Mouse (Mus musculus) forebrain, postnatal 0 days (tissue): ENCODE data around the gene Apopt1. TPM values are rescaled to one million over a fixed set of nuclear protein-coding genes. Genes with fewer than 3 reads are reported as not detected.

ENCODE experiments used
- ATAC-seq: fragments of 200-750 bp; cut with Nextera tagmentation; 2 replicates; pipeline ENCODE4 v1.8.0; 2017; ENCODE audit warnings: mild to moderate bottlenecking, moderate library complexity
- DNase-seq: peaks from one replicate; pipeline ENCODE4 v3.0.0-alpha.2; 2015
- H3K27ac ChIP-seq: fragments of 300-500 bp; sonication (generic); 2 replicates; pipeline ENCODE4 v1.5.1; 2014; ENCODE audit warnings: low read depth, mild to moderate bottlenecking, antibody characterized with exemption, low read length, moderate library complexity, mixed read lengths
- H3K27me3 ChIP-seq: fragments of 300-500 bp; sonication (generic); 2 replicates; pipeline ENCODE4 v1.6.1; 2014; ENCODE audit warnings: mild to moderate bottlenecking, low read length, mixed read lengths; ENCODE audit not compliant: insufficient read depth
- H3K36me3 ChIP-seq: fragments of 300-500 bp; sonication (generic); 2 replicates; pipeline ENCODE4 v1.6.1; 2014; ENCODE audit warnings: mild to moderate bottlenecking, moderate library complexity; ENCODE audit not compliant: insufficient read depth
- H3K4me1 ChIP-seq: fragments of 300-500 bp; sonication (generic); 2 replicates; pipeline ENCODE4 v1.6.1; 2014; ENCODE audit warnings: antibody characterized with exemption; ENCODE audit not compliant: insufficient read depth
- H3K4me2 ChIP-seq: fragments of 300-500 bp; sonication (generic); 2 replicates; pipeline ENCODE4 v1.6.1; 2014; ENCODE audit warnings: low read depth, mild to moderate bottlenecking, moderate library complexity
- H3K4me3 ChIP-seq: fragments of 300-500 bp; sonication (generic); 2 replicates; pipeline ENCODE4 v1.5.1; 2014; ENCODE audit warnings: low read depth, low read length, mixed read lengths
- H3K9ac ChIP-seq: fragments of 300-500 bp; sonication (generic); 2 replicates; pipeline ENCODE4 v1.6.1; 2014; ENCODE audit warnings: mild to moderate bottlenecking
- H3K9me3 ChIP-seq: fragments of 300-500 bp; sonication (generic); 2 replicates; pipeline ENCODE4 v1.6.1; 2016; ENCODE audit warnings: low read length
- CTCF ChIP-seq: sonication (generic); IDR thresholded peaks from 2 replicates; pipeline ENCODE4 v1.5.1; 2016; ENCODE audit warnings: antibody characterized with exemption, control low read depth, low read depth
- WGBS: fragments of 180-500 bp; shearing (Covaris S2); extraction: QIAGEN DNeasy Blood & Tissue Kit; methylation state at CpG from one replicate; pipeline ENCODE4 v1.1.7; 2014; 5-methylcytosine and 5-hydroxymethylcytosine counted together
- polyA plus RNA-seq: library from polyadenylated mRNA; unstranded; fragments of >200 nt; fragmentation: Nextera tagmentation; extraction: Ambion mirVana; gene quantifications from 2 replicates; pipeline ENCODE4 v1.2.1, GENCODE M21; 2015
- total RNA-seq: library from RNA; depleted of rRNA; stranded (reverse); fragments of >200 nt; gene quantifications from 2 replicates; pipeline ENCODE4 v1.2.3, GENCODE M21; 2014; rRNA removed

The Apopt1 gene
- total and polyA plus RNA-seq, 2 experiments from 2014 or later, result 27.8 to 59.8 TPM

GRCm38 (mm10) chr12:111795180-111795895 is 82.3 kb downstream of the Apopt1 start:
- Histone ChIP-seq H3K4me3 (no peak overlapping the region), H3K27me3 (no peaks in the 10 kb centered on the region), H3K36me3 (peaks cover 72% of the 10 kb centered on the region), H3K4me1 (no peaks in the 10 kb centered on the region), H3K27ac (no peak overlapping the region), H3K9ac (no peak overlapping the region), H3K9me3 (no peaks in the 10 kb centered on the region), H3K4me2 (no peak overlapping the region)
- TF ChIP-seq CTCF, result no peak
- WGBS, result 91% methylated on average over 28 of the region's 28 CpGs
- ATAC-seq, result no peak
- DNase-seq, result no peak

GRCm38 (mm10) chr12:111797251-111797650 is 84.2 kb downstream of the Apopt1 start:
- Histone ChIP-seq H3K4me1 (no peaks in the 10 kb centered on the region), H3K27ac (no peak overlapping the region), H3K9me3 (no peaks in the 10 kb centered on the region), H3K36me3 (peaks cover 74% of the 10 kb centered on the region), H3K9ac (no peak overlapping the region), H3K27me3 (no peaks in the 10 kb centered on the region), H3K4me3 (no peak overlapping the region), H3K4me2 (no peak overlapping the region)
- TF ChIP-seq CTCF, result no peak
- ATAC-seq (no peak), DNase-seq (no peak)
- 86% methylated on average over 8 of the region's 8 CpGs for WGBS

GRCm38 (mm10) chr12:111798493-111798892 is 85.4 kb downstream of the Apopt1 start:
- H3K27ac ChIP-seq, result no peak overlapping the region
- no peaks in the 10 kb centered on the region for H3K9me3 ChIP-seq
- no peak overlapping the region for H3K4me2 ChIP-seq
- ATAC-seq (no peak), DNase-seq (no peak)
- no peak overlapping the region for H3K4me3 ChIP-seq
- H3K27me3 ChIP-seq, result no peaks in the 10 kb centered on the region
- no peaks in the 10 kb centered on the region for H3K4me1 ChIP-seq
- H3K36me3 ChIP-seq, result peaks cover 78% of the 10 kb centered on the region
- no peak for TF ChIP-seq CTCF
- WGBS, result 91% methylated on average over 13 of the region's 13 CpGs
- H3K9ac ChIP-seq, result no peak overlapping the region

- no peaks in the 10 kb centered on the region for H3K9me3 ChIP-seq
- no peak overlapping the region for H3K27ac ChIP-seq
- TF ChIP-seq CTCF, result no peak
- H3K4me3 ChIP-seq, result no peak overlapping the region
- DNase-seq, result no peak
- H3K4me2 ChIP-seq, result no peak overlapping the region
- no peak overlapping the region for H3K9ac ChIP-seq
- no peaks in the 10 kb centered on the region for H3K27me3 ChIP-seq
- 85% methylated on average over 10 of the region's 10 CpGs for WGBS
- peaks cover 73% of the 10 kb centered on the region for H3K36me3 ChIP-seq
- ATAC-seq, result 0 out of 2 replicates have a peak, but pooled peaks have one; percentile 18
- no peaks in the 10 kb centered on the region for H3K4me1 ChIP-seq
These were observed 87.6 kb downstream of the Apopt1 start for GRCm38 (mm10) chr12:111800459-111801183.

GRCm38 (mm10) chr12:111803538-111803937 is 90.5 kb downstream of the Apopt1 start:
- H3K4me1 ChIP-seq, result no peaks in the 10 kb centered on the region
- no peak overlapping the region for H3K27ac ChIP-seq
- no peak overlapping the region for H3K4me3 ChIP-seq
- H3K4me2 ChIP-seq, result no peak overlapping the region
- DNase-seq, result no peak
- H3K9me3 ChIP-seq, result no peaks in the 10 kb centered on the region
- no peak for ATAC-seq
- peaks cover 59% of the 10 kb centered on the region for H3K36me3 ChIP-seq
- no peaks in the 10 kb centered on the region for H3K27me3 ChIP-seq
- no peak overlapping the region for H3K9ac ChIP-seq
- TF ChIP-seq CTCF, result no peak
- whole genome bisulfite sequencing, result 90% methylated on average over 5 of the region's 5 CpGs

Other genes starting within 250 kb of the Apopt1 start
- 5.1 and 5.4 TPM in 2 replicates for gene Gm266, start 227.4 kb upstream of the Apopt1 start, total RNA-seq
- gene Gm266, start 227.4 kb upstream of the Apopt1 start, polyA plus RNA-seq, result 3.7 and 5.2 TPM in 2 replicates
- 273 and 366 TPM in 2 replicates for gene Eif5, start 175.2 kb upstream of the Apopt1 start, total RNA-seq
- gene Eif5, start 175.2 kb upstream of the Apopt1 start, polyA plus RNA-seq, result 580 and 648 TPM in 2 replicates
- gene Mark3, start 138.7 kb upstream of the Apopt1 start, total RNA-seq, result 172 and 182 TPM in 2 replicates
- gene Mark3, start 138.7 kb upstream of the Apopt1 start, polyA plus RNA-seq, result 36.9 and 42.4 TPM in 2 replicates
- gene Ckb, start 40.9 kb upstream of the Apopt1 start, total RNA-seq, result 1,430 and 1,456 TPM in 2 replicates
- 1,561 and 1,650 TPM in 2 replicates for gene Ckb, start 40.9 kb upstream of the Apopt1 start, polyA plus RNA-seq
- 15.9 and 19.6 TPM in 2 replicates for gene Trmt61a, start 35.2 kb upstream of the Apopt1 start, total RNA-seq
- 8.8 and 10.9 TPM in 2 replicates for gene Trmt61a, start 35.2 kb upstream of the Apopt1 start, polyA plus RNA-seq
- 50.6 and 54.2 TPM in 2 replicates for gene Bag5, start within 50 bp of the Apopt1 start, total RNA-seq
- 60.7 and 71.2 TPM in 2 replicates for gene Bag5, start within 50 bp of the Apopt1 start, polyA plus RNA-seq
- gene Klc1, start 45.6 kb downstream of the Apopt1 start, total RNA-seq, result 596 and 608 TPM in 2 replicates
- gene Klc1, start 45.6 kb downstream of the Apopt1 start, polyA plus RNA-seq, result 592 and 640 TPM in 2 replicates
- gene Xrcc3, start 100.6 kb downstream of the Apopt1 start, total RNA-seq, result 2.5 and 7.2 TPM in 2 replicates
- gene Xrcc3, start 100.6 kb downstream of the Apopt1 start, polyA plus RNA-seq, result 1.8 and 3.5 TPM in 2 replicates
- gene Zfyve21, start 100.9 kb downstream of the Apopt1 start, total RNA-seq, result 21.2 and 24.9 TPM in 2 replicates
- gene Zfyve21, start 100.9 kb downstream of the Apopt1 start, polyA plus RNA-seq, result 27.3 and 29.5 TPM in 2 replicates
- gene Ppp1r13b, start 194.8 kb downstream of the Apopt1 start, total RNA-seq, result 47.1 and 53.8 TPM in 2 replicates
- gene Ppp1r13b, start 194.8 kb downstream of the Apopt1 start, polyA plus RNA-seq, result 31.7 and 37.6 TPM in 2 replicates